Mouse (Mus musculus) urinary bladder, postnatal 25 days (tissue): ENCODE data around the gene Cobl.
A peak's percentile ranks its signal among the peaks of the same experiment; 100 is the strongest.

ENCODE experiments used
- DNase-seq: peaks from one replicate; pipeline ENCODE4 v3.0.0; 2022; ENCODE audit warnings: low spot score

Cobl gene

GRCm38 (mm10) chr11:12311419-12311818 is 153.3 kb downstream of the Cobl start:
- no peak for DNase-seq

- DNase-seq, result no peak
Observed at GRCm38 (mm10) chr11:12309423-12310023, 155.2 kb downstream of the Cobl start.

- DNase-seq, result no peak
Observed at GRCm38 (mm10) chr11:12304879-12305278, 159.9 kb downstream of the Cobl start.

GRCm38 (mm10) chr11:12299701-12300446 is 164.9 kb downstream of the Cobl start:
- no peak for DNase-seq

- no peak for DNase-seq
Observed at GRCm38 (mm10) chr11:12291654-12291935, 173.2 kb downstream of the Cobl start.

GRCm38 (mm10) chr11:12290911-12291653 is 173.7 kb downstream of the Cobl start:
- peak; percentile 26 for DNase-seq

- no peak for DNase-seq
Observed at GRCm38 (mm10) chr11:12285319-12286021, 179.3 kb downstream of the Cobl start.

- no peak for DNase-seq
Observed at GRCm38 (mm10) chr11:12280711-12281110, 184.0 kb downstream of the Cobl start.

- DNase-seq, result no peak
Observed at GRCm38 (mm10) chr11:12274276-12274675, 190.5 kb downstream of the Cobl start.

- DNase-seq, result no peak
Observed at GRCm38 (mm10) chr11:12273726-12274125, 191.0 kb downstream of the Cobl start.

GRCm38 (mm10) chr11:12258411-12258810 is 206.3 kb downstream of the Cobl start:
- no peak for DNase-seq

GRCm38 (mm10) chr11:12257324-12258118 is 207.2 kb downstream of the Cobl start:
- DNase-seq, result no peak

GRCm38 (mm10) chr11:12245327-12245915 is 219.3 kb downstream of the Cobl start:
- DNase-seq, result no peak

GRCm38 (mm10) chr11:12236341-12236740 is 228.4 kb downstream of the Cobl start:
- no peak for DNase-seq

GRCm38 (mm10) chr11:12234876-12235275 is 229.9 kb downstream of the Cobl start:
- DNase-seq, result no peak

- DNase-seq, result no peak
Observed at GRCm38 (mm10) chr11:12234126-12234525, 230.6 kb downstream of the Cobl start.

- no peak for DNase-seq
Observed at GRCm38 (mm10) chr11:12232743-12233125, 232.0 kb downstream of the Cobl start.

- no peak for DNase-seq
Observed at GRCm38 (mm10) chr11:12232041-12232742, 232.6 kb downstream of the Cobl start.

GRCm38 (mm10) chr11:12231481-12232035 is 233.2 kb downstream of the Cobl start:
- no peak for DNase-seq

GRCm38 (mm10) chr11:12229411-12229810 is 235.3 kb downstream of the Cobl start:
- DNase-seq, result no peak
